Mouse (Mus musculus): ENCODE data around the gene Fank1. TPM values are rescaled to one million over a fixed set of nuclear protein-coding genes. Genes with fewer than 3 reads are reported as not detected.

The Fank1 gene
- polyA plus RNA-seq, 1 experiment, result 0.09 TPM

GRCm38 (mm10) chr7:133888926-133889920, 112.6 kb downstream of the Fank1 start:
- Histone ChIP-seq H3K27ac (ENCODE audit: insufficient read depth, low read depth, low read length) (no peak overlapping the region), H3K4me3 (ENCODE audit: insufficient read depth, low read depth, low read length) (no peak overlapping the region), H3K27me3 (replicated peaks; ENCODE audit: control insufficient read depth, insufficient read depth, low read length) (no peaks in the 10 kb centered on the region), H3K36me3 (ENCODE audit: control insufficient read depth, insufficient read depth, low read length) (no peaks in the 10 kb centered on the region), H3K4me1 (ENCODE audit: control insufficient read depth, insufficient read depth, low read length) (no peaks in the 10 kb centered on the region)
- TF ChIP-seq POLR2A (IDR thresholded peaks at IDR 0.05; ENCODE audit: low read depth, low read length), result no peak
- TF ChIP-seq CTCF (conservative IDR thresholded peaks at IDR 0.05; ENCODE audit: insufficient read depth, insufficient read length, low read depth, low read length), result no peak
- 81% methylated on average over 19 of the region's 19 CpGs for WGBS
- peak; percentile 23 for DNase-seq

GRCm38 (mm10) chr7:133889986-133890385, 113.3 kb downstream of the Fank1 start:
- TF ChIP-seq POLR2A (IDR thresholded peaks at IDR 0.05; ENCODE audit: low read depth, low read length) (no peak), CTCF (conservative IDR thresholded peaks at IDR 0.05; ENCODE audit: insufficient read depth, insufficient read length, low read depth, low read length) (no peak)
- no peaks in the 10 kb centered on the region for H3K4me1 ChIP-seq (ENCODE audit: control insufficient read depth, insufficient read depth, low read length)
- 92% methylated on average over 4 of the region's 4 CpGs for WGBS
- DNase-seq, result no peak
- no peaks in the 10 kb centered on the region for H3K27me3 ChIP-seq (replicated peaks; ENCODE audit: control insufficient read depth, insufficient read depth, low read length)
- H3K4me3 ChIP-seq (ENCODE audit: insufficient read depth, low read depth, low read length), result no peak overlapping the region
- no peak overlapping the region for H3K27ac ChIP-seq (ENCODE audit: insufficient read depth, low read depth, low read length)
- H3K36me3 ChIP-seq (ENCODE audit: control insufficient read depth, insufficient read depth, low read length), result no peaks in the 10 kb centered on the region

- H3K36me3 ChIP-seq (ENCODE audit: control insufficient read depth, insufficient read depth, low read length), result no peaks in the 10 kb centered on the region
- no peak overlapping the region for H3K4me3 ChIP-seq (ENCODE audit: insufficient read depth, low read depth, low read length)
- TF ChIP-seq CTCF (conservative IDR thresholded peaks at IDR 0.05; ENCODE audit: insufficient read depth, insufficient read length, low read depth, low read length) (no peak), POLR2A (IDR thresholded peaks at IDR 0.05; ENCODE audit: low read depth, low read length) (no peak)
- no peak for DNase-seq
- H3K4me1 ChIP-seq (ENCODE audit: control insufficient read depth, insufficient read depth, low read length), result no peaks in the 10 kb centered on the region
- H3K27ac ChIP-seq (ENCODE audit: insufficient read depth, low read depth, low read length), result no peak overlapping the region
- 88% methylated on average over 9 of the region's 9 CpGs for WGBS
- no peaks in the 10 kb centered on the region for H3K27me3 ChIP-seq (replicated peaks; ENCODE audit: control insufficient read depth, insufficient read depth, low read length)
These were observed 114.6 kb downstream of the Fank1 start for GRCm38 (mm10) chr7:133891298-133891697.

- H3K4me1 ChIP-seq (ENCODE audit: control insufficient read depth, insufficient read depth, low read length), result no peaks in the 10 kb centered on the region
- no peak overlapping the region for H3K27ac ChIP-seq (ENCODE audit: insufficient read depth, low read depth, low read length)
- H3K36me3 ChIP-seq (ENCODE audit: control insufficient read depth, insufficient read depth, low read length), result no peaks in the 10 kb centered on the region
- no peak overlapping the region for H3K4me3 ChIP-seq (ENCODE audit: insufficient read depth, low read depth, low read length)
- 61% methylated on average over 4 of the region's 4 CpGs for WGBS
- H3K27me3 ChIP-seq (replicated peaks; ENCODE audit: control insufficient read depth, insufficient read depth, low read length), result no peaks in the 10 kb centered on the region
- no peak for TF ChIP-seq CTCF (conservative IDR thresholded peaks at IDR 0.05; ENCODE audit: insufficient read depth, insufficient read length, low read depth, low read length)
- TF ChIP-seq POLR2A (IDR thresholded peaks at IDR 0.05; ENCODE audit: low read depth, low read length), result no peak
- DNase-seq, result no peak
These were observed 115.1 kb downstream of the Fank1 start for GRCm38 (mm10) chr7:133891796-133892195.

GRCm38 (mm10) chr7:133899391-133899790, 122.7 kb downstream of the Fank1 start:
- no peak for DNase-seq
- Histone ChIP-seq H3K4me3 (ENCODE audit: insufficient read depth, low read depth, low read length) (no peak overlapping the region), H3K27ac (ENCODE audit: insufficient read depth, low read depth, low read length) (no peak overlapping the region), H3K36me3 (ENCODE audit: control insufficient read depth, insufficient read depth, low read length) (no peaks in the 10 kb centered on the region), H3K27me3 (replicated peaks; ENCODE audit: control insufficient read depth, insufficient read depth, low read length) (no peaks in the 10 kb centered on the region), H3K4me1 (ENCODE audit: control insufficient read depth, insufficient read depth, low read length) (no peaks in the 10 kb centered on the region)
- TF ChIP-seq POLR2A (IDR thresholded peaks at IDR 0.05; ENCODE audit: low read depth, low read length) (no peak), CTCF (conservative IDR thresholded peaks at IDR 0.05; ENCODE audit: insufficient read depth, insufficient read length, low read depth, low read length) (no peak)
- WGBS, result 90% methylated on average over 4 of the region's 4 CpGs

GRCm38 (mm10) chr7:133908966-133909365, 132.3 kb downstream of the Fank1 start:
- Histone ChIP-seq H3K36me3 (ENCODE audit: control insufficient read depth, insufficient read depth, low read length) (no peaks in the 10 kb centered on the region), H3K27me3 (replicated peaks; ENCODE audit: control insufficient read depth, insufficient read depth, low read length) (no peaks in the 10 kb centered on the region), H3K4me1 (ENCODE audit: control insufficient read depth, insufficient read depth, low read length) (no peaks in the 10 kb centered on the region), H3K27ac (ENCODE audit: insufficient read depth, low read depth, low read length) (no peak overlapping the region), H3K4me3 (ENCODE audit: insufficient read depth, low read depth, low read length) (no peak overlapping the region)
- WGBS, result 84% methylated on average over 4 of the region's 4 CpGs
- DNase-seq, result no peak
- TF ChIP-seq CTCF (conservative IDR thresholded peaks at IDR 0.05; ENCODE audit: insufficient read depth, insufficient read length, low read depth, low read length), result no peak
- TF ChIP-seq POLR2A (IDR thresholded peaks at IDR 0.05; ENCODE audit: low read depth, low read length), result no peak

GRCm38 (mm10) chr7:133909833-133910375, 133.2 kb downstream of the Fank1 start:
- WGBS, result 52% methylated on average over 7 of the region's 7 CpGs
- no peak for TF ChIP-seq POLR2A (IDR thresholded peaks at IDR 0.05; ENCODE audit: low read depth, low read length)
- TF ChIP-seq CTCF (conservative IDR thresholded peaks at IDR 0.05; ENCODE audit: insufficient read depth, insufficient read length, low read depth, low read length), result no peak
- Histone ChIP-seq H3K27me3 (replicated peaks; ENCODE audit: control insufficient read depth, insufficient read depth, low read length) (no peaks in the 10 kb centered on the region), H3K4me1 (ENCODE audit: control insufficient read depth, insufficient read depth, low read length) (no peaks in the 10 kb centered on the region), H3K36me3 (ENCODE audit: control insufficient read depth, insufficient read depth, low read length) (no peaks in the 10 kb centered on the region), H3K4me3 (ENCODE audit: insufficient read depth, low read depth, low read length) (no peak overlapping the region), H3K27ac (ENCODE audit: insufficient read depth, low read depth, low read length) (no peak overlapping the region)
- DNase-seq, result no peak
